Mouse (Mus musculus) CD4-positive helper T cell, adult 2 months (primary cell): ENCODE results near the gene Grap2.

Experiments
- DNase-seq: peaks from one replicate; pipeline ENCODE4 v3.0.0-alpha.2; 2012; ENCODE audit warnings: low read depth, missing footprints, low spot score

Gene Grap2

GRCm38 (mm10) chr15:80636757-80637372, 64.5 kb downstream of the Grap2 start:
- no peak for DNase-seq

- peak; percentile 79 for DNase-seq
These were observed 66.8 kb downstream of the Grap2 start for GRCm38 (mm10) chr15:80639071-80639702.

- peak; percentile 50 for DNase-seq
These were observed 67.5 kb downstream of the Grap2 start for GRCm38 (mm10) chr15:80639874-80640273.

GRCm38 (mm10) chr15:80641702-80642435, 69.5 kb downstream of the Grap2 start:
- DNase-seq: no peak

GRCm38 (mm10) chr15:80645006-80645797, 72.8 kb downstream of the Grap2 start:
- DNase-seq: no peak

GRCm38 (mm10) chr15:80648977-80649606, 76.7 kb downstream of the Grap2 start:
- DNase-seq: no peak

- DNase-seq: no peak
These were observed 78.0 kb downstream of the Grap2 start for GRCm38 (mm10) chr15:80650412-80650811.

GRCm38 (mm10) chr15:80653865-80654264, 81.5 kb downstream of the Grap2 start:
- no peak for DNase-seq

- no peak for DNase-seq
These were observed 86.5 kb downstream of the Grap2 start for GRCm38 (mm10) chr15:80658815-80659471.

- no peak for DNase-seq
These were observed 88.6 kb downstream of the Grap2 start for GRCm38 (mm10) chr15:80660963-80661362.

GRCm38 (mm10) chr15:80664444-80664843, 92.0 kb downstream of the Grap2 start:
- DNase-seq: no peak

- no peak for DNase-seq
These were observed 99.2 kb downstream of the Grap2 start, which contains the start of gene Fam83f for GRCm38 (mm10) chr15:80671295-80672252. Fam83f (plus strand) TSS chr15:80671847.

- DNase-seq: no peak
These were observed 100.4 kb downstream of the Grap2 start for GRCm38 (mm10) chr15:80672810-80673209.

GRCm38 (mm10) chr15:80673337-80674095, 101.1 kb downstream of the Grap2 start:
- DNase-seq: no peak

GRCm38 (mm10) chr15:80674700-80675099, 102.3 kb downstream of the Grap2 start:
- DNase-seq: no peak

GRCm38 (mm10) chr15:80679515-80680215, 107.3 kb downstream of the Grap2 start:
- no peak for DNase-seq

GRCm38 (mm10) chr15:80680347-80681030, 108.1 kb downstream of the Grap2 start:
- no peak for DNase-seq

- peak; percentile 73 for DNase-seq
These were observed 109.1 kb downstream of the Grap2 start for GRCm38 (mm10) chr15:80681466-80681881.
